Mouse (Mus musculus): ENCODE results near the gene Gm10320. TPM values are rescaled to one million over a fixed set of nuclear protein-coding genes. Genes with fewer than 3 reads are reported as not detected.
A peak's percentile ranks its signal among the peaks of the same experiment; 100 is the strongest.

The Gm10320 gene
- polyA plus RNA-seq, 1 experiment from 2014 or later: 1.8 TPM

DNA sequence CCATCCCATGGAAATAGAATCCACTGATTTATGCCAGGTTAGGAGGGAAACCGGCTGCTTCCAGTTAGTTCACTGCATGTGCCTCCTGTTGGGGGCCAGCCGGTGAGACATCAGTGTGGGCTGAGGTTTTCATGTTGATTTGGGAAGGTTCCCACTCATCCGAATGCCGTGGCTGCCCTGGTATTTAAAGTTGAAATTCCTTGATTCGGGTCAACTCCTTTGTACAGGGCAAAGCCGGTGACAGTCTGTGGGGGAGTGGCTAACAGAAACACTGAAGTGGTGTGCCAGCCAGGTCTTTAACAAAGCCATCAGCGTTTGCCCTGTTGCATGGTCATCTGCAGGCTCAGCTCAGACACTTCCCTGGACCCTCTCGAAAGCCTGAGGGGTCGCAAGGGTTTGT is 41.6 kb upstream of the Gm10320 start:
- Histone ChIP-seq H3K9ac (no peak overlapping the region), H3K4me1 (ENCODE audit: insufficient read depth) (peaks cover 11% of the 10 kb centered on the region), H3K4me2 (peak overlapping the region; percentile 2; the same call in 1 of the 2 replicates)

DNA sequence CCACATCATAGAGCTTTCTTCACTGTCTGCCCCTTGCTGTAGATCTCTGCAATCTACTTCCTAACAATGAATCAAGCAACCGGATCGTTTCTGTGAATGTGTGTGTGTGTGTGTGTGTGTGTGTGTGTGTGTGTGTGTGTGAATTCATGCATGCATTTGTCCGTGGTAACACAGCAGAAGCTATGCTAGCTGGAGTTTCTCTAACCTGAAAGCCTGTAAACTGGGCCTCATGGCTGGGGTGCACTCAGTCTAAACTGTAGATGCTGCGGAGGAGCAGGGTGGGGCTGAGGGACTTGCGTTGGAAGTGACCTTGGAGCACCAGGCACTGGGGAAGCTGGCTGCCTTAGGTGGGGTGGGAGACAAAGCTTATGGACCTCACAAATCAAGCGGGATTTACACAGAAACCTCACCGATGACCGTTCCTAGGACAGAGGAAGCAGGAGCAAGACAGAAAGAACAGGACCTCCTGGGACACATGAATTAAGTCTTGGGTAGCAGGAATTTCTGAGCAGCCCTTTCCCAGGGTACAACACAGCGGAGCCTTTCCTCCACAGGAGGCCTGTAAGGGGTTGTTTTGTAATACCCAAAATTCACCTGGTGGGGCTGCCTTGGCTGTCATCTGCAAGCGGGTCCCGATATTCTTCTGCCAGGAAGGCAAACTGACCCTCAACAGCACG is 41.0 kb upstream of the Gm10320 start:
- Histone ChIP-seq H3K27me3 (ENCODE audit: insufficient read depth, low read length) (0 out of 2 replicates have a peak, but pooled peaks cover 5% of the 10 kb centered on the region), H3K4me3 (ENCODE audit: low read depth, low read length) (no peak overlapping the region), H3K36me3 (ENCODE audit: insufficient read depth) (no peaks in the 10 kb centered on the region), H3K9me3 (ENCODE audit: low read depth, low read length) (no peaks in the 10 kb centered on the region), H3K4me1 (ENCODE audit: insufficient read depth) (peaks cover 11% of the 10 kb centered on the region), H3K27ac (ENCODE audit: low read depth) (no peak overlapping the region), H3K9ac (no peak overlapping the region), H3K4me2 (no peak overlapping the region; the same call in 1 of the 2 replicates)
- WGBS: 45% methylated on average over 12 of the region's 12 CpGs
- no peak for DNase-seq
- no peak for ATAC-seq (ENCODE audit: insufficient read depth)
- TF ChIP-seq CTCF (IDR thresholded peaks at IDR 0.05; ENCODE audit: low read depth): no peak

More for the DNA sequence above, 41.6 kb upstream of the Gm10320 start:
- Histone ChIP-seq H3K9me3 (ENCODE audit: low read depth, low read length) (no peaks in the 10 kb centered on the region), H3K36me3 (ENCODE audit: insufficient read depth) (no peaks in the 10 kb centered on the region), H3K27ac (ENCODE audit: low read depth) (no peak overlapping the region), H3K27me3 (ENCODE audit: insufficient read depth, low read length) (0 out of 2 replicates have a peak, but pooled peaks cover 5% of the 10 kb centered on the region), H3K4me3 (ENCODE audit: low read depth, low read length) (no peak overlapping the region)
- ATAC-seq (ENCODE audit: insufficient read depth): no peak
- TF ChIP-seq CTCF (IDR thresholded peaks at IDR 0.05; ENCODE audit: low read depth): no peak
- whole genome bisulfite sequencing: 16% methylated on average over 9 of the region's 9 CpGs
- peak; percentile 29 for DNase-seq

DNA sequence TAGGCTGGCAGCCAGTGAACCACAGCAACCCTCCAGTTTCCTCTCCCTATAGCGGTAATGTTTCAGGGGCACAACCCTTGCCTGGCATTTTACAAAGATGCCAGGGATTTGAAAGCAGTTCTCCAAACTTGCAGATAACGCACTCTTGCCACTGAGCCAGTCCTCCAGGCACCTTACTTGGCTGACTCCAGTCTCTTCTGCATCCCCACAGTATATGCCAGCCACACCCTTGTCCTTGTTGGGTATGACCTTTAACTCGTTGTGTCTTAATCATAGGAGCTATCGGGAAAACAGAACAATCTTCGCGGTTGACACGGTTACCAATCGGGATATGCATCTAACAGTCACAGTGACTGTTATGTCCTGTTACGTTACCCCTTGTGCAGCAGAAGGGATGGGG is 40.2 kb upstream of the Gm10320 start:
- Histone ChIP-seq H3K9ac (no peak overlapping the region), H3K36me3 (ENCODE audit: insufficient read depth) (no peaks in the 10 kb centered on the region), H3K4me1 (ENCODE audit: insufficient read depth) (peaks cover 11% of the 10 kb centered on the region), H3K4me3 (ENCODE audit: low read depth, low read length) (no peak overlapping the region), H3K9me3 (ENCODE audit: low read depth, low read length) (no peaks in the 10 kb centered on the region), H3K27me3 (ENCODE audit: insufficient read depth, low read length) (0 out of 2 replicates have a peak, but pooled peaks cover 5% of the 10 kb centered on the region), H3K27ac (ENCODE audit: low read depth) (no peak overlapping the region), H3K4me2 (no peak overlapping the region)
- TF ChIP-seq CTCF (IDR thresholded peaks at IDR 0.05; ENCODE audit: low read depth): no peak
- no peak for DNase-seq
- no peak for ATAC-seq (ENCODE audit: insufficient read depth)
- WGBS: 75% methylated on average over 9 of the region's 9 CpGs

DNA sequence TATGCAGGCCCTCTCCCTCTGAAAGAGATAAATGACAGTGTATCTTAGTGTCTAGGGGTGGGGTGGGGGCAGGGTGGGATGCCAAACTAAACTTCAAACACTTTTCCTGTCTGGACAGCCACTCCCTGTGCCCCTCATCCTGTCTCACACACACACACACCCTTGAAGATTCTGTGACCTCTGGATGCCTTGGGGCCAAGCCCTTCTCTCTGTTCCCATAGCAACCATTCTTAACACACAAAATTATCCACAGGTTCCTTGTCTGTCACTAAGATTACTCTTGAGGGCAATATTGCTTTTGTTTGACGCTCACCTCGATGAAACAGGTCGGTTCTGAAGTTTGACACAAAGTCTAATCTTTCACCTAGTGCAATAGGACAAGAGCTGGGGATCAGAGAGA is 39.5 kb upstream of the Gm10320 start:
- 0 out of 2 replicates have a peak, but pooled peaks cover 5% of the 10 kb centered on the region for H3K27me3 ChIP-seq (ENCODE audit: insufficient read depth, low read length)
- no peaks in the 10 kb centered on the region for H3K36me3 ChIP-seq (ENCODE audit: insufficient read depth)
- TF ChIP-seq CTCF (IDR thresholded peaks at IDR 0.05; ENCODE audit: low read depth): no peak
- H3K9me3 ChIP-seq (ENCODE audit: low read depth, low read length): no peaks in the 10 kb centered on the region
- WGBS: 16% methylated on average over 3 of the region's 3 CpGs
- H3K4me1 ChIP-seq (ENCODE audit: insufficient read depth): peaks cover 11% of the 10 kb centered on the region
- no peak for ATAC-seq (ENCODE audit: insufficient read depth)
- H3K9ac ChIP-seq: no peak overlapping the region
- no peak overlapping the region for H3K4me2 ChIP-seq
- H3K27ac ChIP-seq (ENCODE audit: low read depth): no peak overlapping the region
- no peak for DNase-seq
- H3K4me3 ChIP-seq (ENCODE audit: low read depth, low read length): no peak overlapping the region

DNA sequence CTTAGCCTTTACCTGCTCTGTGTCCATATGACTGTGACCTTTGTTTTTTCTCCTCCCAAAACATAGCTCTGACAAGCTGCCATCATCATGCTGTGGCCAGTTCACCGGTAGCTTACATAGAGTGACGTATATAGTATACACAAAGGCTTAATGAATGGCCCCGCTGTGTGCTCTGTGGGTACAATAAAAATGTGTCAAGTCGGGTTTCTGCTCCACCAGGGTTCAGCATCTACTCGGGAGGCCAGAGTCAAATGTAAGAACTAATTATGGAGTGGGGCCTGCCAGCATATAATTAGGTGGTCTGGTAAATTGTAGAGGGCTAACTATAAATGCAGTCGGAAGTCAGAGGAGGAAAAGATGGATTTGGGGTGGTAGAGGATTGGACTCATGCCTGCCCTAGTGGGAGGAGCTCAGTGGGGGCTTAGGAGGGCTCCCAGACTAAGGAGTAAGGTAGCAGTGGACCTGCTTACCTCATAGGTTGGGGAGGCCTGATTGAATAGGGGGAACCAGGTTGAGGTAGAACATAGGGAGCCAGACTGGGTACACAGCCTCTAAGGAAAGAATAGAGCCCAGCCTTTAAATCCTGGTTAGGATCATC is 32.0 kb upstream of the Gm10320 start:
- H3K4me3 ChIP-seq (ENCODE audit: low read depth, low read length): no peak overlapping the region
- ATAC-seq (ENCODE audit: insufficient read depth): no peak
- TF ChIP-seq CTCF (IDR thresholded peaks at IDR 0.05; ENCODE audit: low read depth): no peak
- no peaks in the 10 kb centered on the region for H3K27me3 ChIP-seq (ENCODE audit: insufficient read depth, low read length)
- H3K27ac ChIP-seq (ENCODE audit: low read depth): no peak overlapping the region
- no peak overlapping the region for H3K9ac ChIP-seq
- no peaks in the 10 kb centered on the region for H3K9me3 ChIP-seq (ENCODE audit: low read depth, low read length)
- no peak for DNase-seq
- no peaks in the 10 kb centered on the region for H3K4me1 ChIP-seq (ENCODE audit: insufficient read depth)
- WGBS: 52% methylated on average over 6 of the region's 6 CpGs
- H3K36me3 ChIP-seq (ENCODE audit: insufficient read depth): no peaks in the 10 kb centered on the region
- H3K4me2 ChIP-seq: no peak overlapping the region

DNA sequence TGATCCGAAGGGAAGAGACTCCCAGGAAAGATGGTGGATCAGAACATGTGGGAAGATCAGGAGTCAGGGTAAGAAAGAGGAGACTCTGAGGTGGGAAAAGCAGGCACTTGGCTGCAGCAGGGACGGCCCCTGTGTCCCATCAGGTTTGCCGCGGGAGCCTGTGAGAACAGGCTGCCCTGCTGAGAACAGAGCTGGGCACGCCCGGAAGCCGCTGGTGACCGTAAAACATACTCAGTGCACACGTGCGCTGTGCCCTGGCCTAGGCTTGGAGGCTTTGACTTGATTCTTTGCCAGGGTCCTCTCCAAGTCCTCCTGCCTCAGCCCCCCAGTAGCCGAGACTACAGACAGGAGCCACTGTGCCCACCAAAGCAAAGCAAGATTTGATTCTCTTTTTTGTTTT is 26.5 kb upstream of the Gm10320 start:
- DNase-seq: peak; percentile 42
- ATAC-seq (ENCODE audit: insufficient read depth): peak; percentile 41; the same call in 1 of the 2 replicates
- H3K36me3 ChIP-seq (ENCODE audit: insufficient read depth): no peaks in the 10 kb centered on the region
- 0 out of 2 replicates have a peak, but pooled peaks cover 3% of the 10 kb centered on the region for H3K4me1 ChIP-seq (ENCODE audit: insufficient read depth)
- TF ChIP-seq CTCF (IDR thresholded peaks at IDR 0.05; ENCODE audit: low read depth): no peak
- WGBS: 20% methylated on average over 11 of the region's 11 CpGs
- peak overlapping the region; percentile 36 for H3K4me2 ChIP-seq
- no peak overlapping the region for H3K9ac ChIP-seq
- no peaks in the 10 kb centered on the region for H3K27me3 ChIP-seq (ENCODE audit: insufficient read depth, low read length)
- no peaks in the 10 kb centered on the region for H3K9me3 ChIP-seq (ENCODE audit: low read depth, low read length)
- H3K27ac ChIP-seq (ENCODE audit: low read depth): no peak overlapping the region
- H3K4me3 ChIP-seq (ENCODE audit: low read depth, low read length): no peak overlapping the region

DNA sequence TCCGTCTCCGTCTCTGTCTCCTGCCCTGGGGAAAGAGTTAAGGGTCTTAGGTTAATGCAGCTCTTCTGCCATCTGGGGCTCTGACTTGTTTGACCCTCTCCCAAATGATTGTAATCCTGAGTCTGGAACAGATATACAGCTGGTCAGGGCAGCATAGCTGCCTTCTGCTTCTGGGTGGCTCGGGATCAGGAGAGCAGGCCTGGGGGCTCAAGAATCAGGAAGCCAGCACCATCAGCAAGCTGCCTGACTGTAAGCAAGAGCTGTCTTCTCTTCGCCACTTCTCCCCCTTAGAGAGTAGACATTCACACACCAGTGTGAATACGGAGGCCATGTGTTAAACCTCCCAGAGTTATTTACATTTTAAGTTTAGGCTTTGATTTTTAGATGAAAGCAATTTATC is 25.9 kb upstream of the Gm10320 start:
- ATAC-seq (ENCODE audit: insufficient read depth) (no peak; the same call in 1 of the 2 replicates), DNase-seq (peak; percentile 30)
- Histone ChIP-seq H3K4me3 (ENCODE audit: low read depth, low read length) (no peak overlapping the region), H3K9ac (no peak overlapping the region), H3K27me3 (ENCODE audit: insufficient read depth, low read length) (no peaks in the 10 kb centered on the region), H3K9me3 (ENCODE audit: low read depth, low read length) (no peaks in the 10 kb centered on the region), H3K36me3 (ENCODE audit: insufficient read depth) (no peaks in the 10 kb centered on the region), H3K4me1 (ENCODE audit: insufficient read depth) (0 out of 2 replicates have a peak, but pooled peaks cover 3% of the 10 kb centered on the region), H3K27ac (ENCODE audit: low read depth) (no peak overlapping the region), H3K4me2 (peak overlapping the region; percentile 35; the same call in 1 of the 2 replicates)
- no peak for TF ChIP-seq CTCF (IDR thresholded peaks at IDR 0.05; ENCODE audit: low read depth)
- 15% methylated on average over 5 of the region's 5 CpGs for WGBS

All from lung, embryonic 14.5 days (tissue).